Mouse (Mus musculus): ENCODE results near the gene Rad23a.

- TF ChIP-seq CTCF (IDR thresholded peaks at IDR 0.05; ENCODE audit: control insufficient read depth, insufficient read depth, low read length) (peak; percentile 6; the same call in 1 of the 2 replicates), POLR2A (IDR thresholded peaks at IDR 0.05; ENCODE audit: borderline replicate concordance, control insufficient read depth, low read depth, low read length) (no peak)
These were observed 41.1 kb downstream of the Rad23a start for GRCm38 (mm10) chr8:84799136-84799931.

All from bone marrow, adult 2 months (tissue).